Mouse (Mus musculus) ES-CJ7 (cell line): ENCODE measurements around the gene Palm2.
"Not testable (repeated sequence)": the region's sequence is repeated elsewhere in the genome, so short reads cannot be mapped to it uniquely, and the experiment has no call there.

Experiments used
- DNase-seq: peaks from one replicate; pipeline ENCODE4 v3.0.0; 2011; ENCODE audit warnings: low read depth, low spot score

Gene Palm2

GRCm38 (mm10) chr4:57433941-57434704 lies at the start of gene Palm2:
Palm2 (plus strand) TSS chr4:57434247.
- peak; percentile 42 for DNase-seq

- peak; percentile 61 for DNase-seq
Observed at GRCm38 (mm10) chr4:57384355-57384754, 49.7 kb upstream of the Palm2 start.

GRCm38 (mm10) chr4:57391103-57391502 lies 42.9 kb upstream of the Palm2 start:
- peak; percentile 42 for DNase-seq

- no peak for DNase-seq
Observed at GRCm38 (mm10) chr4:57396414-57396813, 37.6 kb upstream of the Palm2 start.

- DNase-seq: not testable (repeated sequence)
Observed at GRCm38 (mm10) chr4:57412385-57412784, 21.7 kb upstream of the Palm2 start.

GRCm38 (mm10) chr4:57413016-57413415 lies 21.0 kb upstream of the Palm2 start:
- peak; percentile 84 for DNase-seq

GRCm38 (mm10) chr4:57413670-57414069 lies 20.4 kb upstream of the Palm2 start:
- not testable (repeated sequence) for DNase-seq

- DNase-seq: no peak
Observed at GRCm38 (mm10) chr4:57424011-57424410, 10.0 kb upstream of the Palm2 start.

GRCm38 (mm10) chr4:57428317-57428716 lies 5.7 kb upstream of the Palm2 start:
- no peak for DNase-seq

GRCm38 (mm10) chr4:57434705-57435360 lies 786 bp downstream of the Palm2 start:
- DNase-seq: no peak

GRCm38 (mm10) chr4:57436286-57436685 lies 2.2 kb downstream of the Palm2 start:
- DNase-seq: no peak

- DNase-seq: no peak
Observed at GRCm38 (mm10) chr4:57446082-57446481, 12.0 kb downstream of the Palm2 start.

- no peak for DNase-seq
Observed at GRCm38 (mm10) chr4:57446854-57447444, 12.9 kb downstream of the Palm2 start.

- DNase-seq: peak; percentile 70
Observed at GRCm38 (mm10) chr4:57451896-57452295, 17.8 kb downstream of the Palm2 start.

GRCm38 (mm10) chr4:57452661-57453060 lies 18.6 kb downstream of the Palm2 start:
- DNase-seq: no peak

GRCm38 (mm10) chr4:57462378-57462777 lies 28.3 kb downstream of the Palm2 start:
- peak; percentile 29 for DNase-seq

- no peak for DNase-seq
Observed at GRCm38 (mm10) chr4:57482435-57482834, 48.4 kb downstream of the Palm2 start.

GRCm38 (mm10) chr4:57486392-57486791 lies 52.3 kb downstream of the Palm2 start:
- no peak for DNase-seq

- DNase-seq: peak; percentile 41
Observed at GRCm38 (mm10) chr4:57489887-57490286, 55.8 kb downstream of the Palm2 start.

- DNase-seq: no peak
Observed at GRCm38 (mm10) chr4:57504792-57505191, 70.7 kb downstream of the Palm2 start.

GRCm38 (mm10) chr4:57510576-57510975 lies 76.5 kb downstream of the Palm2 start:
- DNase-seq: no peak

GRCm38 (mm10) chr4:57511734-57512133 lies 77.7 kb downstream of the Palm2 start:
- no peak for DNase-seq
